Mouse (Mus musculus) midbrain, embryonic 14.5 days (tissue): ENCODE measurements at regions not wholly inside any gene's neighbourhood (a gene's known extent, or its start where the extent isn't known, plus 50 kb on each side); places are given as distances from the start of the nearest gene placed in this dataset.

Source experiments
- ATAC-seq: fragments of 200-750 bp; cut with Nextera tagmentation; 2 replicates; pipeline ENCODE4 v1.8.0; 2017; ENCODE audit warnings: moderate number of reproducible peaks, moderate library complexity; ENCODE audit not compliant: low FRiP score, low TSS enrichment
- DNase-seq: peaks from one replicate; pipeline ENCODE4 v3.0.0-alpha.2; 2015
- H3K27ac ChIP-seq: fragments of 300-500 bp; sonication (generic); replicated peaks from 2 replicates; pipeline ENCODE4 v1.5.1; 2014; ENCODE audit warnings: mild to moderate bottlenecking, low read depth, low read length, moderate library complexity
- H3K27me3 ChIP-seq: fragments of 300-500 bp; sonication (generic); 2 replicates; pipeline ENCODE4 v1.6.1; 2014; ENCODE audit warnings: low read length, control low read depth, mixed read lengths; ENCODE audit not compliant: control insufficient read depth, insufficient read depth
- H3K36me3 ChIP-seq: fragments of 300-500 bp; sonication (generic); 2 replicates; pipeline ENCODE4 v1.6.1; 2014; ENCODE audit warnings: low read length, control low read depth; ENCODE audit not compliant: control insufficient read depth, insufficient read depth
- H3K4me1 ChIP-seq: fragments of 300-500 bp; sonication (generic); 2 replicates; pipeline ENCODE4 v1.6.1; 2014; ENCODE audit warnings: mild to moderate bottlenecking, antibody characterized with exemption, low read length, control low read depth; ENCODE audit not compliant: control insufficient read depth, insufficient read depth
- H3K4me2 ChIP-seq: fragments of 300-500 bp; sonication (generic); 2 replicates; pipeline ENCODE4 v1.6.1; 2014; ENCODE audit warnings: mild to moderate bottlenecking, low read length, moderate library complexity
- H3K4me3 ChIP-seq: fragments of 300-500 bp; sonication (generic); replicated peaks from 2 replicates; pipeline ENCODE4 v1.5.1; 2014; ENCODE audit warnings: low read depth, low read length
- H3K9ac ChIP-seq: fragments of 300-500 bp; sonication (generic); replicated peaks from 2 replicates; pipeline ENCODE4 v1.6.1; 2014; ENCODE audit warnings: mild to moderate bottlenecking, low read length, moderate library complexity
- H3K9me3 ChIP-seq: fragments of 300-500 bp; sonication (generic); 2 replicates; pipeline ENCODE4 v1.6.1; 2016; ENCODE audit warnings: low read length, control low read depth, mixed read lengths; ENCODE audit not compliant: control insufficient read depth
- WGBS: fragments of 180-500 bp; shearing (Covaris S2); extraction: QIAGEN DNeasy Blood & Tissue Kit; methylation state at CpG from one replicate; pipeline ENCODE4 v1.1.7; 2014; 5-methylcytosine and 5-hydroxymethylcytosine counted together

DNA sequence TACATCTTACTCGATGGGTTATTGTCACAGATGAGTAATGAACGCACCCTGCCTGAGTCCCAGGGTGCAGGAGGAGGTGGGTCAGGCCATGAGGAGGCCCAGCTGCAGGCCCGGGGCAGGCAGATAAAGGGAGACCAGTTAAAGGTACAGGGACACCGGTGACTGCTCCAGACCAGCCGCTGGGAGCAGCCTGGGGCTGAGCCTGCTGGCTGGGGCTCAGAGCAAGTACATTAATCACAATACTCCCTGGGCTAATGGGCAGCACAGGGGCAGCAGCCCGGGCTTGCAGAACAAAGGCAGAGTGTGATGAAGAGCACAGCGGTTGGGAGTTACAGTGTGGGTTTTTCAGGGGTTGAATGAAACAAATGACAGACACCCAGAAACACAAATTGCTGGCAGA, 154.4 kb upstream of the Rnf219 start:
- peak; percentile 53; the same call in 1 of the 2 replicates for ATAC-seq
- H3K27me3 ChIP-seq, result no peaks in the 10 kb centered on the region
- no peaks in the 10 kb centered on the region for H3K9me3 ChIP-seq
- 11% methylated on average over 7 of the region's 7 CpGs for WGBS
- H3K27ac ChIP-seq, result peak overlapping the region; percentile 38; the same call in 1 of the 2 replicates
- H3K4me1 ChIP-seq, result peaks cover 8% of the 10 kb centered on the region; the same call in 1 of the 2 replicates
- no peaks in the 10 kb centered on the region for H3K36me3 ChIP-seq
- 0 out of 2 replicates have a peak overlapping the region, but pooled peaks have one; percentile 15 for H3K4me2 ChIP-seq
- DNase-seq, result peak; percentile 44
- H3K9ac ChIP-seq, result no peak overlapping the region
- no peak overlapping the region for H3K4me3 ChIP-seq

DNA sequence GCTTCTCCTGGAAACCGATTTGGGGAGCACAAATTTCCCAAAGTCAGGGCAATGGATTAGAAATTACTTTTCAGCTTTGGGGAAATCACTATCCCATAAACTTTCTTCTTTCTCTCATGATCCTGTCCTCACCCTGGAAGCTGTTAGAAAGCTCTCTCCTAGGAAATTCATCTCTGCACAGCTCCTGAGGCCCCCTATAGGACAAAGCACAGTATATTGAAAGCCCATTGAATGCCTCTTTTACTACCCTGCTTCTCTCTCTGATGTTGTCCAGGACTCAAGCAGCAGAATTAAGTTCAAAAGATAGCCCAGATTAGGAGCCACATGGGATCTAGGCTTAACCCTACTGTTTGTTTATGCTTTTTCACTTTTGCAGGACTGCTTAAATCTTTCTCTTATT, 139.3 kb upstream of the Rnf219 start:
- Histone ChIP-seq H3K27me3 (no peaks in the 10 kb centered on the region), H3K36me3 (no peaks in the 10 kb centered on the region), H3K9me3 (no peaks in the 10 kb centered on the region), H3K4me2 (no peak overlapping the region), H3K4me1 (no peaks in the 10 kb centered on the region), H3K27ac (no peak overlapping the region), H3K9ac (no peak overlapping the region), H3K4me3 (no peak overlapping the region)
- DNase-seq (no peak), ATAC-seq (no peak)
- WGBS, result 81% methylated on average over 1 of the region's 1 CpGs

DNA sequence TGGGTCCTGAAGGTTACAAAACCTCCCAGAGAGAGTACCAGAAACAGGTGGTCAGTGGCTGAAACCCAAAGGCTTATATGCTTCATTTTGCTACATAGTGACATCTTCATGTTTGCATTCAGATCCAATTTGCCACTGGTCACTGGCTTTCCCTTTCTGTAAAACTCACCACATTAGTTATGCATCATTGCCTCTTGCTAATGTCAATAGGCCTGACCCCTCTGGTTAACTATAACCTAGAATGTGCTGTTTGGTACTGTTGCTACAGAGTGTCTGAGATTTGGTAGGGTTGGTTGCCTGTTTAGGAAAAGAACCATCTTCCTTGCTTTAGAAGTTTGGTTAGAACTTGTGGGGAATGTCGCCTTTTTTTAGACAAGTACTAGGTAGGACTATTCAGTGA, 136.3 kb upstream of the Rnf219 start:
- Histone ChIP-seq H3K4me2 (no peak overlapping the region), H3K27ac (no peak overlapping the region), H3K27me3 (no peaks in the 10 kb centered on the region), H3K9me3 (no peaks in the 10 kb centered on the region), H3K4me1 (no peaks in the 10 kb centered on the region), H3K36me3 (no peaks in the 10 kb centered on the region), H3K4me3 (no peak overlapping the region), H3K9ac (no peak overlapping the region)
- 93% methylated on average over 1 of the region's 1 CpGs for WGBS
- no peak for DNase-seq
- ATAC-seq, result no peak

DNA sequence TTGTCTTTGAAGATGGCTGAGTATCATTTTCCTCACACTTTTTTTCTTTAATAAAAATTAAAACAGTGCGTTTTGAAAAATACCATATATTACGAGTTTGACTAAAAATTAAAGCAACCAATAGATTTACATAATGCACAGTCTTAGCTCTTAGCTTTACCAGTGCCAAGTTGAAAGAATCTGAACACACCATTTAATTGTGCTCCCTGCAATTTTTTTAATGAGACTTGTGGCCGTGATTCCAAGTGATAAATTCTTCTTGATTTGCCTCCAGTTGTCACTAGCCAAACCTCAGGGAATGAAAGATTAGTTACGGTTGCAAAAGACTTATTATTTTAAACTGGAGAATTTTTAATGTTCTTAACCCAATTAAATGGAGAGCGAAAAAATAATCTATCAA, 127.5 kb upstream of the Rnf219 start:
- ATAC-seq, result no peak
- DNase-seq, result no peak
- Histone ChIP-seq H3K36me3 (no peaks in the 10 kb centered on the region), H3K27ac (no peak overlapping the region), H3K27me3 (no peaks in the 10 kb centered on the region), H3K4me3 (no peak overlapping the region), H3K4me2 (no peak overlapping the region), H3K9me3 (no peaks in the 10 kb centered on the region), H3K4me1 (peaks cover 9% of the 10 kb centered on the region), H3K9ac (no peak overlapping the region)
- WGBS, result 61% methylated on average over 5 of the region's 5 CpGs

DNA sequence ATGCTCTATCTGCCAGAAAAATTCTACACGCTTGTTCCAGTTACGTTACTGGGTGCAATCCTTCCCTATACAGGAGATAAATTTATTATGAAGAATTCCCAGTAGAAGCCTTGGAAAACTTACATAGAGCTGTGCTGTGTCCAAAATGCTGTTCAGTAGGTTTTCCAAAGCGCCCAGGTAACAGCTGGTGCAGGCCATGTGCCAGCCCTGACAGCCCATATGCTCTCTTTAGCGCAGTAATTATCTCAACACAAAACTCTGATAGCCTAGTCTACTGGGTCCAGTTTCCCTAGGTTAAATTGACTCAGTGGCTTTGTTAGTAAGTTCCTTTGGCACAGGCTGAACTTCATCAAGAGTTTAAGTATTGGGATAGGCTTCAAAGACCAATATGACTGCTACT, 122.2 kb upstream of the Rnf219 start:
- H3K4me2 ChIP-seq, result no peak overlapping the region
- H3K27ac ChIP-seq, result no peak overlapping the region
- H3K36me3 ChIP-seq, result no peaks in the 10 kb centered on the region
- no peak for ATAC-seq
- no peaks in the 10 kb centered on the region for H3K27me3 ChIP-seq
- no peak overlapping the region for H3K9ac ChIP-seq
- DNase-seq, result no peak
- WGBS, result 81% methylated on average over 4 of the region's 4 CpGs
- H3K4me1 ChIP-seq, result peaks cover 6% of the 10 kb centered on the region
- H3K9me3 ChIP-seq, result no peaks in the 10 kb centered on the region
- H3K4me3 ChIP-seq, result no peak overlapping the region

DNA sequence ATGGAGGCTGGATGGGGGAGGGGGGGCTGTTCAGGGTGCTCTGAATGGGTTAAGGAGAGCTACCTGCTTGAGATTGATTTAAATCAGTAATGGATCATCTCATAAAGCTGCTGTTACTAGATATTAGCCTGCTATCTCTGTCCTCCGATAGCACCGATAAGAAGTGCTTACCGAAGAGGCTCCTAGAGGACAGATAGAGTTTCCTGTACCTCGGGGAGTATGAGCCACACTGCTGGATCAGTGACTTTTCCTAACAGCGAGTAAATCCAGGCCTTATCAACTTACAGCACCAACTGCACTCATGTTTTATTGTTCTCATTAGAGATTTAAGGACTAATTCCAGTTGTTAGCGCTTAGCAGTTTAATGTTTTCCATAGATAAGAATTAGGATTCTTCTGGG, 120.3 kb upstream of the Rnf219 start:
- Histone ChIP-seq H3K4me1 (no peaks in the 10 kb centered on the region), H3K36me3 (no peaks in the 10 kb centered on the region), H3K4me2 (no peak overlapping the region), H3K27me3 (no peaks in the 10 kb centered on the region), H3K27ac (no peak overlapping the region), H3K9me3 (no peaks in the 10 kb centered on the region), H3K4me3 (no peak overlapping the region), H3K9ac (no peak overlapping the region)
- no peak for DNase-seq
- 61% methylated on average over 6 of the region's 6 CpGs for WGBS
- no peak for ATAC-seq

DNA sequence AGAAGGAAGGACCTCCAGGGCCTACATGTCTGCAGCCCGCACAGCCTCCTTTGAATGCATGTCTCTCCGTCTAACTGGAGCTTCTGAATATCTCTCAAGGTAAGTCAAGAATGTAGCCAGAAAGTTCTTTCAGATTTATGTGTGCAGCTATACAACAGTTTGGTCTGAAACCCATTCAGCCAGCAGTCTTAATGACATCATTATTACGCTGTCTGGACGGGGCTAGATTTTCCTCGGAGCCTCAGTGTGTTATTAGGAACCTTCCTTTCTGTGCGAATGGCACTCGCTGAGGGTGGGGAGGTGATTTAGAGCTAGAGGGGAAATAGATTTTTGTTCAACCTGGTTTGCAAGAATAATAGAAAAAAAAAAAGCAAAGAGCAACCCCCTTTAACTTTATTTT, 116.9 kb upstream of the Rnf219 start:
- Histone ChIP-seq H3K9ac (no peak overlapping the region), H3K4me1 (no peaks in the 10 kb centered on the region), H3K36me3 (no peaks in the 10 kb centered on the region), H3K9me3 (no peaks in the 10 kb centered on the region), H3K4me3 (no peak overlapping the region), H3K27me3 (no peaks in the 10 kb centered on the region), H3K4me2 (peak overlapping the region; percentile 25), H3K27ac (0 out of 2 replicates have a peak overlapping the region, but pooled peaks have one; percentile 45)
- ATAC-seq (0 out of 2 replicates have a peak, but pooled peaks have one; percentile 20), DNase-seq (peak; percentile 36)
- WGBS, result 47% methylated on average over 7 of the region's 7 CpGs

DNA sequence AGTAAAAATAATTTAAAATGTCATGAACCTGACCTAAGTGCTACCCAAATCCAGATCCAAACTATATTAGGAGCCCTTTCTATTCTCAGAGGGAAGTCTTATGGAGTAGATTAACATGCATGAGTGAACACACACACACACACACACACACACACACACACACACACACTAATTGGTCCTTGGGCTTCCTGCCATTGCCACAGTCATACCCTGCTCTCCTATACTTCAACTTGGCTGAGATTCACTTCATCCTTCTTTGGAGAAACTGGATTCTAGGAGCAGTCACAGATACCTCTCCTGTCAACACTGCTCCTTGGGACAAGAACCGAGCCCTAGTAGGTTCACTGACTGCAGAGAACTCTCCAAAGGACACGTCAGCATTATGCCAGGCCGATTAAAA, 89.0 kb upstream of the Rnf219 start:
- DNase-seq (no peak), ATAC-seq (no peak)
- Histone ChIP-seq H3K4me1 (no peaks in the 10 kb centered on the region), H3K27ac (no peak overlapping the region), H3K36me3 (no peaks in the 10 kb centered on the region), H3K4me3 (no peak overlapping the region), H3K9me3 (no peaks in the 10 kb centered on the region), H3K9ac (no peak overlapping the region), H3K4me2 (no peak overlapping the region), H3K27me3 (no peaks in the 10 kb centered on the region)
- WGBS, result 81% methylated on average over 3 of the region's 3 CpGs

DNA sequence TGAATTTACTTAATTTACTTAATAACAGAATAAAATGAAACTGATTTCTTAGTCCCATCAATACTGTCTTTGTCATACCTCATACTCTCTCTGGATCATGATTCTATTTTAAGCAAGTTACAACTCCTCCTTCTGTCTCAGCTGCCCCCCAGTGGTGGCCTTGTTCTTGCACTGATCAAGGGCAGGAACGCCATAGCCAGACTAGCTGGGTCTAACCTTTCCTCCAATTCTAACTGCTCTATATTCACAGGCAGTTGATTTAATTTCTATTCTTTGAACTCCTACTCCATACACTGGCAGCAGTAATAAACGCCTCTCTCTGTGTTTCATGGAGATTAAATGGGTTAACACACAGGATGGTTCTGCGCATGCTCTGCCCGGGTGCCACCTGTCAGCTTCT, 87.9 kb upstream of the Rnf219 start:
- no peak overlapping the region for H3K4me3 ChIP-seq
- no peak overlapping the region for H3K9ac ChIP-seq
- no peaks in the 10 kb centered on the region for H3K36me3 ChIP-seq
- no peaks in the 10 kb centered on the region for H3K27me3 ChIP-seq
- no peaks in the 10 kb centered on the region for H3K9me3 ChIP-seq
- DNase-seq, result peak; percentile 33
- H3K4me1 ChIP-seq, result no peaks in the 10 kb centered on the region
- no peak overlapping the region for H3K27ac ChIP-seq
- ATAC-seq, result no peak
- 77% methylated on average over 4 of the region's 4 CpGs for WGBS
- H3K4me2 ChIP-seq, result no peak overlapping the region
